Mouse (Mus musculus): Measurements from ENCODE around the gene Mrgprb5. TPM values are rescaled to one million over a fixed set of nuclear protein-coding genes. Genes with fewer than 3 reads are reported as not detected.
"Not testable (repeated sequence)": the region's sequence is repeated elsewhere in the genome, so short reads cannot be mapped to it uniquely, and the experiment has no call there.

The Mrgprb5 gene
- total RNA-seq (2014; fragmentation: Nextera tagmentation) = not detected in 2 replicates
- total RNA-seq (2017) = not detected in 2 replicates

DNA sequence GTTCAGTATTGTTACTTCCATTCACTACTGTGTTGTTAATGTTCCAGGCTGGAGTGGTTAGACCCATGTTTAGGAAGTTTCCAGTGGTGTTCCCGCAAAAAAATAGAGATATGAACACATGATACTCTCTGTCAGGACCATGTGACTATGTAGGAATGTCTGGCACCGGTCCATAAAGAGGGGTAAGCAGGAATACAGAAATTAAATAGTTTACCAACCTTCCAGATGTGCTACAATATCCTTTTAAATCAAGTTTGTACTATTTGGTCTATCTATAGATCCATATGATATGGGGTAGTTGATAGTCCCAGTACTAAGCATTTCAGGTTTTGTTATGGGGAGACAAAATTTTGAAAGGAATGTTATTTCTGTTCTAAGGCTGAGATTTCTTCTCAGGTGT, at the start of gene Mrgprb5:
Mrgprb5 (minus strand) TSS at position 101 of the 400 bp plus-strand sequence.
- no peak for ATAC-seq (replicated peaks; ENCODE audit: low FRiP score, low TSS enrichment, poor library complexity, severe bottlenecking)

DNA sequence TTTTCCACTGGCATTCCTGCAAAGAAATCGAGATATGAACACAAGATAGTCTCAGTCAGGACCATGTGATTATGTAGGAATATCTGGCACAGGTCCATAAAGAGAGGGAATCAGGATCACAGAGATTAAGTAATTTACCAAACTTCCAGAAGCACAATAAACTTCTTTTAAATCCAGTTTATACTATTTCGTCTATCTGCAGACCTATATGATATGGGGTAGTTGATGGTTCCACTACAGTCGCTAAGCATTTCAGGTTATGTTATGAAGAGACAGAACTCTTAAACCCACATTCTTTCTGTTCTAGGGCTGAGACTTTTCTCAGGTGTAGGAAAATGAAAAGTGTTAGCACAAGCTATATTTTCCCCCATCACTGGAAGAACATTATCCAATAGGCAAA, 30.4 kb upstream of the Mrgprb5 start, which contains the start of gene Mrgprb4:
Mrgprb4 (minus strand) TSS at position 101 of the 400 bp plus-strand sequence.
- ATAC-seq (replicated peaks; ENCODE audit: low FRiP score, low TSS enrichment, poor library complexity, severe bottlenecking) = no peak

DNA sequence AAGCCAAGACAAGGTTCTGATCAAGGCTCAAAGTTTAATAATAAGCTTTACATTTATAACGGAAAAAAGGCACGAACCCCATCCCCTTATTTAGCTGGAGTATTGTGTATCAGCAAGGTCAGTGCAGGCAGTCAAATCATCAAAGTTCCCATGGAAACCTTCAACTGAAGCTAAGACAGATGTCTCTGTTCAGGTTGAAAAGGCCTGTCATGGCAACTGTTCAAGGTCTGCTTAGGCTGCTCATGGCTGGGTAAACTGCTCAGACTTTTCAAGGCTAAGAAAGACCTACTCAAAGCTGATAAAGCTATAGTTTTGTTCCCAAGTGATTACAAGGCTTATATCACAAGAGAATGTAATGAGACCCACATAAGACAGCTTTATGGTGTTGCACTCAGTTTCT, 1.3 kb downstream of the Mrgprb5 start:
- ATAC-seq (replicated peaks; ENCODE audit: low FRiP score, low TSS enrichment, poor library complexity, severe bottlenecking) = no peak

DNA sequence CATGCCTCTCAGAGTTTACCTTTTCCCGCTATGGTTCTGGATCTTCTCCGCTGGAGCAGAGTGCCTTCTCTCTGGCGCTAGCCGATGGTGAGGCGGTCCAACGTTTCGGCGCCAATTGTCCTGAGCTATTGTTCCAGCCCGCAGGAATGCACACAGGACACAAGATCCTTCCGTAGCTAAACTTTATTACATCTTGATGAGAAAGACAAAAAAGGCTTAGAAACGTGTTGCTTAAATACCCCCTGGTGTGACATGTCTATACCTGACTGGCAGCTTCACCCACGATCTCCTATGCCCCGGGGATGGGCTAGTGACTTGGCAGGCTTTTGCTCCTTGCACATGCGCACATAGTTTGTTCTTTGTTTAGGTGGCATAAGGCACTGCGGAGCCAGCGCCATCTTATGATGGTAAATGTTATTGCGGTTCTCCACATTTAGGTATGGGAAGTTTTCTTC, 30.5 kb downstream of the Mrgprb5 start:
- ATAC-seq (replicated peaks; ENCODE audit: low FRiP score, low TSS enrichment, poor library complexity, severe bottlenecking) = peak; percentile 78; the same call in 1 of the 2 replicates

DNA sequence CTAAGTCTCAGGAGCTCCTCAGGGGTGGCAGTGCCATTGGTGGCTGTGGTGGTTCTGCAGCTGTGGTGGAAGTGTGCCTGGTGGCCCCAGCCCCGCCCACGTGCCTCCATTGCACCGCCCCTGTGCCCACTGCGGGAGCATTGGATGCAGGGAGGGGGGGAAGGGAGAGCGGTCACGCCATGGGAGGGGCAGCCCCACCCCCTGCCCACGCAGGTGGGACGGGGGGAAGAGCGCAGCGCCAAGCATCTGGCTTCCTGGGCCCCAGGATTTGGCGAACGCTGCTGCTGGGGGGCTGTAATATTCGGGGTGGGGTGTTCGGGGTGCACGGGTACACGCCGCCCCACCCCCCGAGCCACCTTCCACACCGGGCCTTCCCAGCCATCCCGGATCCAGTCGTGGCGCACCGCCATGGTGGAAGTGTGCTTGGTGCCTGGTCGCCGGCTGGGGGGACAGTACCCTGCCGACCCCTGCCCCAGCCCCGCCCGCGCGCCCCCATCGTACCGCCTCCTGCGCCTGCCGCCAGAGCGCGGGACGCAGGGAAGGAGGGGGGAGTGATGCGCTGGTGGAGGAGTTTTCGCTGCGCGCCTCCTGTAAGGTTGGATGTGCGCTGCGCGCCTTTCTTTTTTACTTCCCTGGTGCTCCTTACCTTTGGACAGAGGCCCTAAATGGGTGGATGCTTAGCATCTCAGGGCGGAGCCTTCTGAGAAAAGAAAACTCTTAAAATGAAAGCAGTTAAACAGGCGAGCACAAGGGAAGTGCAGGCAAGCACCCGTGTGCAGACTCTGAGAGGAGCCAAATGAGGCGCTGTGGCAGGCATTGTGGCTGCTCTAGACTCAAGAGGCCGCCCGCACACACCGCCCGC, 31.4 kb downstream of the Mrgprb5 start:
- peak; percentile 98 for ATAC-seq (replicated peaks; ENCODE audit: low FRiP score, low TSS enrichment, poor library complexity, severe bottlenecking)

DNA sequence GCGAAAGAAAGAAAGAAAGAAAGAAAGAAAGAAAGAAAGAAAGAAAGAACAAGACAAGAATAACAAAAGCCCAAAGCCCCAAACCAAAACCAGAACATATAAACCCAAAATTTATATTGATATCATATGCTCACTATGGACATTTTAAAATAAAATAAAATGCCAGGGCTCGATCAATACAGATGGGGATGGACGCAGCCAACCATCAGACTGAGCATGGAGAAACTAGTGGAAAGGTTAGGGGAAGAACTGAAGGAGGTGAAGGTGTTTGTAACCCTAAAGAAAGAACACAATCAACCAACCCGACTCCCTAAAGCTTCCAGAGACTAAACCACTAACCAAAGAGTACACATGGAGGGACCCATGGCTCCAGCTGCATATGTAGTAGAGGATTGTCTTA, 36.1 kb downstream of the Mrgprb5 start:
- ATAC-seq (replicated peaks; ENCODE audit: low FRiP score, low TSS enrichment, poor library complexity, severe bottlenecking) = no peak

DNA sequence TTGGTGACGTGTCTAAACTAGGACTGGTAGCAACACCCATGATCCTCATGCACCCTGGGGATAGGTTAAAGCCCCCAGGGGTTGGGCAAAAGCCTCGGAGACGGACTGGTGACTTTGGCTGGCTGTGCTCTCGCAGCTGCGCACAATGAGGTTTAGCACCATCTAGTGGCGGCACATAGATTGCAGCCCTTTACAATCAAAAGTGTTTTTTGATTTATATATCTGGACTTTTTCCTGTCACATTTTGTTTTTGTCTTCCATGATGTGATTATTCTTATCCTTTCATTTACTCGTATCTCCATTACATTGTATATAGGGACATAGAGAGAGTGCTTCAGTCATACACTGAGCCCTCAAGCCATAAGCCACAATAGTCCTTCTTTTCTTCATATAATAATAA, 36.6 kb downstream of the Mrgprb5 start:
- not testable (repeated sequence) for ATAC-seq (replicated peaks; ENCODE audit: low FRiP score, low TSS enrichment, poor library complexity, severe bottlenecking)

DNA sequence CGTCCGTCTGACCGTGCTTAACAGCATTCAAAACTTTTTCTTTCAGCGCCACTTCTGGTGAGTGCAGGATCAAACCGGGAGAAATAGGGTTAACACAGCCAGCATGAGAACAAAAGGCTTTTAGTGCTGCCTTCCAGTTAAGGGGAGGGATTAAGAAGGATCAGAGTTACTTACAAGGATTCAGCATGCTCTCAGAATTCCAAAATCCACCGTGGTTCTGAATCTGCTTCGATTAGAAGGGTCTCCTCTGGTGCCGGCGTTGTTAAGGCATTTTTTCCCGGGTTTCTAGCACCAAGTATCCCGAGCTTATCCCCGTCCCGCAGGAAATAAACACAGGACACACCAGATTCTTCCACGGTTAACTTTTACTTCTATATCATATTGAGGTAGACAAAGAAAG, 37.0 kb downstream of the Mrgprb5 start:
- ATAC-seq (replicated peaks; ENCODE audit: low FRiP score, low TSS enrichment, poor library complexity, severe bottlenecking) = not testable (repeated sequence)

DNA sequence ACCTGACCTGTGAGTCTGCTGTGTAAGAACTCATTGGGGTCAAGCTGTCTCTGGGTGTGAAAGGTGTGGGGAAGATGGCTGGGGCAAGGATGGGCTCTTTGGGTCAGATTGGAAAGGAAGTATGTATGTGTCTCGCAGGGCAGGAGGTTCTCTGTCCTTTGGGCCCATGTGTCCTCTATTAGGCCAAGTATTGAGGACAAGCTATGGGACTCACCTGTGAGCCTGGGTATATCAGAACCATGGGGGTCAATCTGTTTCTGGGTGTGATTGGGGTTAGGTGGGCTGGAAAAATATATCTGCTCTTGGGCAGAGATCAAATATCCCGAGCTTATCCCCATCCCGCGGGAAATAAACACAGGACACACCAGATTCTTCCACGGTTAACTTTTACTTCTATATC, 45.0 kb downstream of the Mrgprb5 start:
- ATAC-seq (replicated peaks; ENCODE audit: low FRiP score, low TSS enrichment, poor library complexity, severe bottlenecking) = no peak

Other genes starting within 250 kb of the Mrgprb5 start
- gene Mrgpra4, start 186.9 kb downstream of the Mrgprb5 start, total RNA-seq (2014; fragmentation: Nextera tagmentation) = not detected in 2 replicates
- not detected in 2 replicates for gene Mrgpra4, start 186.9 kb downstream of the Mrgprb5 start, total RNA-seq (2017)
- gene Mrgprx1, start 141.4 kb downstream of the Mrgprb5 start, total RNA-seq (2014; fragmentation: Nextera tagmentation) = not detected in 2 replicates
- not detected in 2 replicates for gene Mrgprx1, start 141.4 kb downstream of the Mrgprb5 start, total RNA-seq (2017)
- gene Mrgprb4, start 30.3 kb upstream of the Mrgprb5 start, total RNA-seq (2014; fragmentation: Nextera tagmentation) = not detected in 2 replicates
- not detected in 2 replicates for gene Mrgprb4, start 30.3 kb upstream of the Mrgprb5 start, total RNA-seq (2017)
- not detected in 2 replicates for gene Mrgprb8, start 219.5 kb upstream of the Mrgprb5 start, total RNA-seq (2014; fragmentation: Nextera tagmentation)
- gene Mrgprb8, start 219.5 kb upstream of the Mrgprb5 start, total RNA-seq (2017) = not detected in 2 replicates